Mouse (Mus musculus): Measurements from ENCODE around the gene Cpxm2. TPM values are rescaled to one million over a fixed set of nuclear protein-coding genes. Genes with fewer than 3 reads are reported as not detected.
A peak's percentile ranks its signal among the peaks of the same experiment; 100 is the strongest.

Cpxm2 gene
- 1 to 10 TPM; 3.7 to 3.9 TPM for total RNA-seq (2021)
- long read RNA-seq, experiment 1, partial matches to known transcripts: 0 of 3 reads
- long read RNA-seq, experiment 1, other reads (novel, unspliced or antisense): 3 of 3 reads
- long read RNA-seq, experiment 2, partial matches to known transcripts: 1 of 4 reads
- long read RNA-seq, experiment 2, other reads (novel, unspliced or antisense): 3 of 4 reads

- TF ChIP-seq CTCF (IDR thresholded peaks at IDR 0.05): no peak
- DNase-seq (ENCODE audit: extremely low spot score in 1 of 2, low spot score in 2 of 2): no peak
- H3K4me3 ChIP-seq: peak within 1 kb of the TSS; percentile 39
- intact Hi-C loops (cut with DNase I): no loop called here
- H3K27ac ChIP-seq: no peak within 1 kb of the TSS
Observed at GRCm38 (mm10) chr7:132154368-132154961, at the start of gene Cpxm2. Gene Cpxm2, minus strand, starts transcription at chr7:132154739.

- intact Hi-C loops (cut with DNase I): no loop called here
- no peak overlapping the region for H3K4me3 ChIP-seq
- DNase-seq (ENCODE audit: extremely low spot score in 1 of 2, low spot score in 2 of 2): no peak
- no peak for TF ChIP-seq CTCF (IDR thresholded peaks at IDR 0.05)
- no peak overlapping the region for H3K27ac ChIP-seq
Observed at GRCm38 (mm10) chr7:132204073-132204612, 49.6 kb upstream of the Cpxm2 start.

DNA sequence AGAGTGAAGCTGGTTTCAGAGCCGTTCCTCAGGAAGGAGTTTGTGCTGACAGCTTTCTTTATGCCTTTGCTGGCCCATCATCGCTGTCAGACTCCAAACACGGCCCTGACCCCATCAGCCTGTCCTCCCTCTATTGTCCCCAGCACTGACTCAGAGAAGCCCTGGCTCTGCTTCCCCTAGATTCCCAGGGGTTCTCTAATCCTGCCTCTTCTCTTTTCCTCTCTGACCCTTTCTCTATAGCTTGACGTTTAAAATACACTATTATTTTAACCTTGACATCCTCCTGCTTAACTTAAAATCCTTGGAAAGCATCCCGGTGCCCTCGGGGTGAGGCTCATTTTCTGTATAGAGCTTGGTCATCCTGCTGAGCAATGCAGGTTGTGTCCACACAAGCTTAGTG lies 45.1 kb upstream of the Cpxm2 start:
- no peak overlapping the region for H3K4me3 ChIP-seq
- no peak for TF ChIP-seq CTCF (IDR thresholded peaks at IDR 0.05)
- no peak for DNase-seq (ENCODE audit: extremely low spot score in 1 of 2, low spot score in 2 of 2)
- H3K27ac ChIP-seq: no peak overlapping the region
- intact Hi-C loops (cut with DNase I): no loop called here

DNA sequence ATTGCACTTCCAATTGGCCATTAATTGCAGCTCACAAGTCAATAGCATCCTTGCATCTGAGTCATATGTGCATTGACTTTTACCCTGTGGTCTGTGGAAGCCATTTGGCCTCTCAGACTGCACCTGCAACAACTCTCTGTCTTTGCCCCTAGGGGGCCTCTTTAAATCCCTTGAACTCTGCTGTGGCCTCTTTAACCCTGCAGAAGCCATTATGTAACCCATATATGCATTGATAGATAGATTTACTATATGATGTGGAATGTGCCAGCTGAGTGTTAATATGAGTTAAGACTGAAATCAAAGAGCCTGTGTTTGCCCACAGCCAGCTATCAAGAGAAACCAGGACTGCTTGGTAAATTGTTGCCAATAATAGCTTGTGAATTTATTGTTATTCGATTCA lies 44.3 kb upstream of the Cpxm2 start:
- no peak for TF ChIP-seq CTCF (IDR thresholded peaks at IDR 0.05)
- no peak for DNase-seq (ENCODE audit: extremely low spot score in 1 of 2, low spot score in 2 of 2)
- no peak overlapping the region for H3K4me3 ChIP-seq
- intact Hi-C loops (cut with DNase I): no loop called here
- no peak overlapping the region for H3K27ac ChIP-seq

- intact Hi-C loops (cut with DNase I): no loop called here
- DNase-seq (ENCODE audit: extremely low spot score in 1 of 2, low spot score in 2 of 2): no peak
- TF ChIP-seq CTCF (IDR thresholded peaks at IDR 0.05): no peak
- Histone ChIP-seq H3K4me3 (no peak overlapping the region), H3K27ac (no peak overlapping the region)
Observed at GRCm38 (mm10) chr7:132197817-132198475, 43.4 kb upstream of the Cpxm2 start.

GRCm38 (mm10) chr7:132196581-132196980 lies 42.0 kb upstream of the Cpxm2 start:
- intact Hi-C loops (cut with DNase I): no loop called here
- Histone ChIP-seq H3K27ac (no peak overlapping the region), H3K4me3 (no peak overlapping the region)
- no peak for DNase-seq (ENCODE audit: extremely low spot score in 1 of 2, low spot score in 2 of 2)
- no peak for TF ChIP-seq CTCF (IDR thresholded peaks at IDR 0.05)

DNA sequence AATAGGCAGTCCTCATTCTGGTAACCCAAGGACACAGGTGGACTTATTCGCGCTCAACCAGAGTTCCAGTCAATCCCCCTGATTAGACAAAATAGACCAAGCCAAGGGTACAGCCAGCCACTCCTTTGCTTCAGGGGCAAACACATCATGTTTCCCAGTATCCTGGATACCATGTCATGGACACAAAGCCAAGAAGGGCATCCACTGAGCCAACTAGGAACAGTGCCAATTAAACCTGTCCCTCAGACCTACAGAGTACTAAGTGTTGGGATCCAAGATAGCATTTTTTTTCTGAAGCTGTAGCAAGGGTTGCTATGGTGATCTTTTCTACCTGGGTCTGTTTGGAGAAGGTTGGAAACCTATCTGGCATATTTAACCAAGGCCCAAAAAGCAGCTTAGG lies 39.1 kb upstream of the Cpxm2 start:
- DNase-seq (ENCODE audit: extremely low spot score in 1 of 2, low spot score in 2 of 2): no peak
- Histone ChIP-seq H3K27ac (no peak overlapping the region), H3K4me3 (no peak overlapping the region)
- intact Hi-C loops (cut with DNase I): no loop called here
- no peak for TF ChIP-seq CTCF (IDR thresholded peaks at IDR 0.05)

DNA sequence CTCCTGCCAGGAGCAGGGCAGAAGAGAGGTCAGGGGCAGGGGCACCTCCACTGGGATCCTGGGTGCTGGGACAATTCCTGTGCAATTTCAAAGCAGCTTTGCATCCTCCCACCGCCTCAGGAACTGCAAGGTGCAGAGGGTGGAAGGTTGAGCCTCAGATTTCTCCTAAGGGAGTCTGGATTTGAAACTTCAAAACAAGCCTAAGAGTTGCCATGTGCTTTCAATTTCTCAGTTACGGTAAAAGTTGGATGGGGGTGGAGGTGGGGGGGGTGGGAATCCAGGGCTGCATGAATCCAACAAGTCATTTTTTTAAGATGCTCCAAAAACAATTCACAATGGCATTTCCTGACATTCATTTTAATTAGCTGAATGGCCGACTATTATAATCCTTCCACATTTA lies 32.9 kb upstream of the Cpxm2 start:
- H3K27ac ChIP-seq: no peak overlapping the region
- intact Hi-C loops (cut with DNase I): no loop called here
- no peak for TF ChIP-seq CTCF (IDR thresholded peaks at IDR 0.05)
- no peak overlapping the region for H3K4me3 ChIP-seq
- no peak for DNase-seq (ENCODE audit: extremely low spot score in 1 of 2, low spot score in 2 of 2)

DNA sequence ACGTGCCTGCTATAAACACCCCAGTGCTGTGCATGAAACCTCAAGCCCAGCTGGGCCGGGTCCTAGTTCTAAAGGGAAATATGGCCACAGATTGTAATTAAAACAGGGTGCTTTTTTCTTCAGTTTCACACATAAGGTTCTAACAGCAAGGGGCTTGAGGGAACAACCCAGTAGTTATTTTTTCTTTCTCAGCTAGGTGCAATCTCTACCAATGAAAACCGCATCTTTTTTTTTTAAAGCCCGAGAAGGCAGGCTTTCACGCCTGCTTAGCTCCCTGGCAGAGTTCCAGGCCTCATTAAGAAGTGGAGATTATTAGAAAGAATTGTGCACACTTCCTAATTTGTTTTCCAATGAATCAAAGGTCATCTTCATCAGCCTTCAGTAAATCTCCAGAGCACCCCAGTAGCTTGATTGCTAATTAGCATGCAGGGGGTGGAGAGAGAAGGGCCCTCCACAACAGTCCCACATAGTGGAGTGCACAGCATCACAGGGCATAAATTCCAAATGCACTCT lies 29.4 kb upstream of the Cpxm2 start:
- intact Hi-C loops (cut with DNase I): no loop called here
- DNase-seq (ENCODE audit: extremely low spot score in 1 of 2, low spot score in 2 of 2): no peak
- no peak overlapping the region for H3K27ac ChIP-seq
- H3K4me3 ChIP-seq: no peak overlapping the region
- TF ChIP-seq CTCF (IDR thresholded peaks at IDR 0.05): no peak

DNA sequence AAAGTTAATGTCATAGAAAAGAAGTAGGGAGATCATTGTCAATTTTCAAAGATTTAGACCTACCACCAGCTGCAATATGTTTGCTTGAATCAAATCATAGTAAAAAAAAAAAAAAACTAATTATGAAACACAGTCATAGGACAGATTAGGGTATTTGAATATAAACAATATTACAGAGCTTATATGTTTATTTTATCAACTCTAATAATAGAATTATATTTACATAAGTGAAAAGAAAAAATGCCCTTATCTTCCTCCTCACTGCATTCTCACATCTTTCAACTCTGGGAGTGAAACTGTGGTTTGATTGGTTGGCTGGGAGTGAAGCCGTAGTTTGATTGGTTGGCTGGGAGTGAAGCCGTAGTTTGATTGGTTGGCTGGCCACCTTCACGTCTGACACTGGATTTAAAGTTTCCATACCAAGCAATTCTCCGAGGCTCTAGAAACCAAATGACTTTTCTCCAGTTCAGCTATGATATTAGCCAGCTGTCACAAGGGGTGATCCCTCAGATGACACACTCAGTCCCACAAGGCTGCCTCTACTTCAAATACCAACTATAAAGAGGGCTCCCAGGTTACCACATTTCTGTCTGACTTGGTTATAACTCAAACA lies 27.2 kb upstream of the Cpxm2 start:
- no peak for DNase-seq (ENCODE audit: extremely low spot score in 1 of 2, low spot score in 2 of 2)
- intact Hi-C loops (cut with DNase I): no loop called here
- H3K27ac ChIP-seq: no peak overlapping the region
- H3K4me3 ChIP-seq: no peak overlapping the region
- no peak for TF ChIP-seq CTCF (IDR thresholded peaks at IDR 0.05)

DNA sequence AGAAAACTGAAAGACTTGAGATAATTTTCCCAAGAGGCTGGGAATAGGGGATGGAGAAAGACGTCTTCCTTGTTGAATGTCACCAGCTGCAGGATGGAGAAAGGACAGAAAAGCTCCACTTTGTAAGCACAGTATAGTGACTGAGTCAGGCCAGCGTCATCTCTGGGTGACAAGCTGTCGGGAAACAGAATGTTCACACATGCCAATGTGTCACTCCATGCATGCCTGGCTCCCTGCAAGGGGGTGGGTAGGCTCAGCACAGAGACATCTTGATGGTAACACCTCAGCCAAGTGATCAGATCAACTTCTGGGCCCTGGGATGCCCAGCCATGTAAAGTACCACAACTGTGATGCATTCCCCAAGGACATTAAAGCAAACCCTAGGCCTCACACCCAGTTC lies 26.5 kb upstream of the Cpxm2 start:
- Histone ChIP-seq H3K4me3 (no peak overlapping the region), H3K27ac (no peak overlapping the region)
- DNase-seq (ENCODE audit: extremely low spot score in 1 of 2, low spot score in 2 of 2): no peak
- intact Hi-C loops (cut with DNase I): no loop called here
- no peak for TF ChIP-seq CTCF (IDR thresholded peaks at IDR 0.05)

DNA sequence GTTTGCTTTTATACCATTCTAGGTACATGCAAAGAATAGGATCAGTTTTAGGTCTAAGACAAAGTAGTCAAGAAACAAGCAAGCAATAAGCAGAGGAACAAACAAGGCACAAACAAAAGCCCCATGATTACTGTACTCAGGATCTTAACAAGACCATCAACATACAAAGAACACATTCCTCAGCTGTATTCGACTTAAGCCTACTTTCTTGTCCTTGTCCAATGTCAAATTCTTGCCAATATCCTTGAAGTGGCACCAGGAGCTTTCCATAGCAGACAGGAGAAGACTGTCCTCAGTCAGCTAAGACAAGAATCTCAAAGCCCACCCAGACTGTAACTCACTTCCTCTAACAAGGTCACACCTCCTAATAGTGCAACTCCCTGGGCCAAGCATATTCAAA lies 24.5 kb upstream of the Cpxm2 start:
- DNase-seq (ENCODE audit: extremely low spot score in 1 of 2, low spot score in 2 of 2): no peak
- no peak overlapping the region for H3K4me3 ChIP-seq
- no peak overlapping the region for H3K27ac ChIP-seq
- intact Hi-C loops (cut with DNase I): no loop called here
- TF ChIP-seq CTCF (IDR thresholded peaks at IDR 0.05): no peak

Measured in left cerebral cortex, adult 2 months (tissue).